Mouse (Mus musculus): ENCODE data around the gene Gpr107. TPM values are rescaled to one million over a fixed set of nuclear protein-coding genes. Genes with fewer than 3 reads are reported as not detected.
A peak's percentile ranks its signal among the peaks of the same experiment; 100 is the strongest.

Gene Gpr107
- polyA plus RNA-seq, 1 experiment from 2014 or later: 60.9 TPM

- Histone ChIP-seq H3K27ac (no peak overlapping the region), H3K36me3 (ENCODE audit: inconsistent target) (no peaks in the 10 kb centered on the region), H3K79me2 (ENCODE audit: inconsistent target) (no peaks in the 10 kb centered on the region), H3K4me3 (ENCODE audit: inconsistent target) (no peak overlapping the region)
- WGBS (ENCODE audit: missing documents): 94% methylated on average over 8 of the region's 8 CpGs
These were observed 92.1 kb downstream of the Gpr107 start for GRCm38 (mm10) chr2:31244216-31244615.

- Histone ChIP-seq H3K36me3 (ENCODE audit: inconsistent target) (no peaks in the 10 kb centered on the region), H3K79me2 (ENCODE audit: inconsistent target) (no peaks in the 10 kb centered on the region), H3K4me3 (ENCODE audit: inconsistent target) (no peak overlapping the region), H3K27ac (no peak overlapping the region)
- WGBS (ENCODE audit: missing documents): 65% methylated on average over 5 of the region's 5 CpGs
These were observed 92.9 kb downstream of the Gpr107 start for GRCm38 (mm10) chr2:31245051-31245450.

GRCm38 (mm10) chr2:31245491-31246141 lies 93.5 kb downstream of the Gpr107 start, which contains the start of gene Ncs1:
Ncs1 (plus strand) TSS chr2:31245823.
- Histone ChIP-seq H3K36me3 (ENCODE audit: inconsistent target) (no peaks in the 10 kb centered on the region), H3K4me3 (ENCODE audit: inconsistent target) (no peak within 1 kb of the TSS), H3K27ac (no peak within 1 kb of the TSS), H3K79me2 (ENCODE audit: inconsistent target) (no peaks in the 10 kb centered on the region)
- WGBS (ENCODE audit: missing documents): under 1% methylated on average over 78 of the region's 89 CpGs

- H3K79me2 ChIP-seq (ENCODE audit: inconsistent target): no peaks in the 10 kb centered on the region
- H3K36me3 ChIP-seq (ENCODE audit: inconsistent target): no peaks in the 10 kb centered on the region
- WGBS (ENCODE audit: missing documents): 4% methylated on average over 41 of the region's 41 CpGs
- H3K27ac ChIP-seq: no peak overlapping the region
- no peak overlapping the region for H3K4me3 ChIP-seq (ENCODE audit: inconsistent target)
These were observed 94.3 kb downstream of the Gpr107 start for GRCm38 (mm10) chr2:31246251-31246971.

- WGBS (ENCODE audit: missing documents): 93% methylated on average over 6 of the region's 6 CpGs
- no peak overlapping the region for H3K27ac ChIP-seq
- no peaks in the 10 kb centered on the region for H3K36me3 ChIP-seq (ENCODE audit: inconsistent target)
- H3K79me2 ChIP-seq (ENCODE audit: inconsistent target): no peaks in the 10 kb centered on the region
- no peak overlapping the region for H3K4me3 ChIP-seq (ENCODE audit: inconsistent target)
These were observed 96.7 kb downstream of the Gpr107 start for GRCm38 (mm10) chr2:31248856-31249255.

GRCm38 (mm10) chr2:31252167-31252566 lies 100.1 kb downstream of the Gpr107 start:
- no peak overlapping the region for H3K4me3 ChIP-seq (ENCODE audit: inconsistent target)
- 91% methylated on average over 4 of the region's 4 CpGs for WGBS (ENCODE audit: missing documents)
- H3K79me2 ChIP-seq (ENCODE audit: inconsistent target): no peaks in the 10 kb centered on the region

GRCm38 (mm10) chr2:31253463-31253862 lies 101.3 kb downstream of the Gpr107 start:
- Histone ChIP-seq H3K79me2 (ENCODE audit: inconsistent target) (no peaks in the 10 kb centered on the region), H3K27ac (no peak overlapping the region), H3K36me3 (ENCODE audit: inconsistent target) (no peaks in the 10 kb centered on the region), H3K4me3 (ENCODE audit: inconsistent target) (no peak overlapping the region)
- 90% methylated on average over 2 of the region's 3 CpGs for WGBS (ENCODE audit: missing documents)

More at GRCm38 (mm10) chr2:31252167-31252566, 100.1 kb downstream of the Gpr107 start:
- Histone ChIP-seq H3K27ac (no peak overlapping the region), H3K36me3 (ENCODE audit: inconsistent target) (no peaks in the 10 kb centered on the region)

- Histone ChIP-seq H3K36me3 (ENCODE audit: inconsistent target) (no peaks in the 10 kb centered on the region), H3K4me3 (ENCODE audit: inconsistent target) (no peak overlapping the region), H3K79me2 (ENCODE audit: inconsistent target) (no peaks in the 10 kb centered on the region), H3K27ac (no peak overlapping the region)
- WGBS (ENCODE audit: missing documents): 96% methylated on average over 3 of the region's 3 CpGs
These were observed 102.7 kb downstream of the Gpr107 start for GRCm38 (mm10) chr2:31254806-31255205.

- 38% methylated on average over 21 of the region's 21 CpGs for WGBS (ENCODE audit: missing documents)
- Histone ChIP-seq H3K79me2 (ENCODE audit: inconsistent target) (no peaks in the 10 kb centered on the region), H3K4me3 (ENCODE audit: inconsistent target) (no peak overlapping the region), H3K36me3 (ENCODE audit: inconsistent target) (no peaks in the 10 kb centered on the region), H3K27ac (no peak overlapping the region)
These were observed 104.1 kb downstream of the Gpr107 start for GRCm38 (mm10) chr2:31255952-31256938.

GRCm38 (mm10) chr2:31257096-31257495 lies 105.0 kb downstream of the Gpr107 start:
- H3K79me2 ChIP-seq (ENCODE audit: inconsistent target): no peaks in the 10 kb centered on the region
- no peak overlapping the region for H3K4me3 ChIP-seq (ENCODE audit: inconsistent target)
- no peaks in the 10 kb centered on the region for H3K36me3 ChIP-seq (ENCODE audit: inconsistent target)
- 46% methylated on average over 5 of the region's 6 CpGs for WGBS (ENCODE audit: missing documents)
- no peak overlapping the region for H3K27ac ChIP-seq

GRCm38 (mm10) chr2:31258609-31259366 lies 106.7 kb downstream of the Gpr107 start:
- WGBS (ENCODE audit: missing documents): 24% methylated on average over 22 of the region's 22 CpGs

GRCm38 (mm10) chr2:31259367-31259920 lies 107.3 kb downstream of the Gpr107 start:
- Histone ChIP-seq H3K36me3 (ENCODE audit: inconsistent target) (no peaks in the 10 kb centered on the region), H3K79me2 (ENCODE audit: inconsistent target) (no peaks in the 10 kb centered on the region), H3K27ac (0 out of 2 replicates have a peak overlapping the region, but pooled peaks have one; percentile 13), H3K4me3 (ENCODE audit: inconsistent target) (peak overlapping the region; percentile 57)
- 56% methylated on average over 9 of the region's 9 CpGs for WGBS (ENCODE audit: missing documents)

More at GRCm38 (mm10) chr2:31258609-31259366, 106.7 kb downstream of the Gpr107 start:
- Histone ChIP-seq H3K36me3 (ENCODE audit: inconsistent target) (no peaks in the 10 kb centered on the region), H3K27ac (0 out of 2 replicates have a peak overlapping the region, but pooled peaks have one; percentile 13), H3K79me2 (ENCODE audit: inconsistent target) (no peaks in the 10 kb centered on the region), H3K4me3 (ENCODE audit: inconsistent target) (peak overlapping the region; percentile 57)

- Histone ChIP-seq H3K27ac (no peak overlapping the region), H3K36me3 (ENCODE audit: inconsistent target) (no peaks in the 10 kb centered on the region), H3K79me2 (ENCODE audit: inconsistent target) (no peaks in the 10 kb centered on the region), H3K4me3 (ENCODE audit: inconsistent target) (no peak overlapping the region)
- 94% methylated on average over 6 of the region's 8 CpGs for WGBS (ENCODE audit: missing documents)
These were observed 108.4 kb downstream of the Gpr107 start for GRCm38 (mm10) chr2:31260549-31260948.

Measured in macrophage (primary cell).